Mouse (Mus musculus) monocyte, adult 2 months (primary cell): ENCODE data around the gene Cldn34b2.
"Not testable (repeated sequence)": the region's sequence is repeated elsewhere in the genome, so short reads cannot be mapped to it uniquely, and the experiment has no call there.

Experiments used
- DNase-seq, 2 experiments: peaks; one replicate each; pipeline ENCODE4 v3.0.0; 2022; ENCODE audit warnings: low spot score in 2 of 2, low read depth in 1 of 2

Gene Cldn34b2

GRCm38 (mm10) chrX:155128312-155128711 lies at the start of gene Cldn34b2:
Cldn34b2 (minus strand) TSS chrX:155128412.
- DNase-seq: not testable (repeated sequence)

- DNase-seq: no peak
Observed at GRCm38 (mm10) chrX:155177640-155178039, 49.4 kb upstream of the Cldn34b2 start.

- peak in 1 of 2 experiments; percentile 16 for DNase-seq
Observed at GRCm38 (mm10) chrX:155177230-155177629, 49.0 kb upstream of the Cldn34b2 start.

DNA sequence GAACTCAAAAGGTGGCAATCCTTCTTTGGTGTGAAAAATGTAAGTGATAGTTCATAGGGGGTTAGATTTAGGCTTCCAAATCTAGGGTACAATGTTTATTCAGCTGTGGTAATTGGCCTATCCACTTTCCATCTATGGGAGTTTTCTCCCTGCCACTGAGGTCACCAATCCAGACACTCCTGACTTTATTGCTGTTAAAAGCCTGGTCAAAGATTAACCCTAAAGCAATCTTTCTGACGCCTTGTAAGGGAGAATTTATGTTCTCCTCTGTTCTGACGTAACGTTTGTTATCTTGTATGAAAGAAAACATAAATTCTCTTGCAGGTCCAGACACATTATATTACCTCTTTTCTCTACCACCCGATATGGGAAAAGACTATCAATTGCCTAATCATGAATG lies 47.4 kb upstream of the Cldn34b2 start:
- DNase-seq: no peak

- DNase-seq: peak; percentile 17 to 30
Observed at GRCm38 (mm10) chrX:155172310-155172709, 44.1 kb upstream of the Cldn34b2 start.

- DNase-seq: no peak
Observed at GRCm38 (mm10) chrX:155171754-155172153, 43.5 kb upstream of the Cldn34b2 start.

DNA sequence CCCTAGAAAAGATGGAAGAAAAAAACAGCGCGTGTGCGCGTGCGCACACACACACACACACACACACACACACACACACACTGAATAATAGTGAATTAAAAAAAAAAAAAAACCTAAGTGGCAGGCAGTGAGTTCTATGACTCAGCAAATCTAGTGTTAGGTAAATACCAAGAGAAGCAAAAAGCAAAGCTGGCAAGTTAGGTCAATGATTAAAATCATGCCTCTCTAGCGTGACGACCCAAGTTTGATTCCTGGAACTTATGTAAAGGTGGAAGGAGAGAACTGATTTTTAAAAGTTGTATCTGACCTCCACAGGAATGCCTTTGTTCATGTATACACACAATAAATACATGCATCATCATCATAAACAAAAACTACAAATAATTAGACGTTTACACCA lies 41.7 kb upstream of the Cldn34b2 start:
- DNase-seq: no peak

GRCm38 (mm10) chrX:155167667-155168066 lies 39.5 kb upstream of the Cldn34b2 start:
- DNase-seq: no peak

GRCm38 (mm10) chrX:155166313-155166712 lies 38.1 kb upstream of the Cldn34b2 start:
- DNase-seq: no peak

DNA sequence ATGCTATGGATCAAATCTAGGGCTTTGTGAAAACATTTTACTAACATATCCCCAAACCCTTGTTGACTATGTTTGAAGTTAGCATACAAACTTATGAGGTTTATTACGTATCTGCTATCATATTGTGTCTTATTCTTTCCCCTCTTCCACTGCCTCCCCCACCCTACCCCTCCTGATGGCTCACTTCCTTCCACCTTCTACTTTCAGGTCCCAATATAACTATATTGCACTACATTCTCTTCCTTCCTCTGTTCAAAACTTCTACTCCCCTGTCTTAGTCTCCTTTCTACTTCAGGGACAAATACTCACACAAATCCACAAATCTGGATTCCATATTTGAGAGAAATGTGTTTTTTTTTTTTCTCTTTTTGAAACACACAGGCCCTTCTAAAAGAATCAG lies 35.3 kb upstream of the Cldn34b2 start:
- no peak for DNase-seq

DNA sequence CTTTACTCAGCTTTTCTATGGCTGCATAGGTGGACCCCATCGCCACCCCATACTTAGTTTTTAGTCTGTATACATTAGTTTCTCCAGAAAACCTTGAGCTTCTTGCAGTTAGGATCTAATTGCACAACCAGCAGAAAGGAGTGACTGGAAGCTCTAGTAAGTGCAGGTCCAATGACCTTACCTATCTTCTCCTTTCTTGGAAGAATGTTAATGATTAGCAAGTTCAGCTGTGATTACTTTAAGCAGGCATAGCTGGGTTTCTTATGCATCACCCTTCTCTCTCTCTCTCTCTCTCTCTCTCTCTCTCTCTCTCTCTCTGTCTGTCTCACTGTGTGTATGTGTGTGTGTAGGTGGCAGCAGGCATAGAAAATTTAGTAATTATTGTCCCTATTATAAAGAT lies 23.7 kb upstream of the Cldn34b2 start:
- no peak for DNase-seq

GRCm38 (mm10) chrX:155144718-155145117 lies 16.5 kb upstream of the Cldn34b2 start:
- DNase-seq: peak; percentile 2 to 36

DNA sequence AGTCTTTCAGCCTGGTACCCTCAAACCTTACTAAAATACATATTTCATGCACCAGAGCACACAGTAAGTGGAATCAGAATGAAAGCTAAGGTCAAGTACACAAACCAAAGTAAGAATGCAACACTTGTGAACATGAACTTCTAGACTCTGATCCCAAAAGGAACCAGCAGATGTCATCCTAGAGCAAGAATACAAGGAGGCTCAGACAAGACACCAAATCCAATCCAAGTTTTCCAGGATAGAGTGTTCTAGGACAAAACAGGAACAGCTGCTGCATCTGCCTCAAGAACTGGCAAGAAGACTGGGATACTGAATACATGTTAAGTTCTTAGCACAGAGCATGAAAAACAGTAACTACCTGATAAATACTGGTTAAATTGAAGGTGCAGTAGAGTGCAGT lies 30.2 kb downstream of the Cldn34b2 start:
- DNase-seq: no peak

- DNase-seq: not testable (repeated sequence)
Observed at GRCm38 (mm10) chrX:155093566-155093965, 34.6 kb downstream of the Cldn34b2 start, which contains the start of gene Magea2. Magea2 (minus strand) TSS chrX:155093666.

- DNase-seq: not testable (repeated sequence)
Observed at GRCm38 (mm10) chrX:155089693-155090092, 38.5 kb downstream of the Cldn34b2 start, which contains the start of gene Magea1. Magea1 (minus strand) TSS chrX:155089793.
